Comparison of ENCODE assay signal across 8 mouse cellular contexts in the genomic region with DNA sequence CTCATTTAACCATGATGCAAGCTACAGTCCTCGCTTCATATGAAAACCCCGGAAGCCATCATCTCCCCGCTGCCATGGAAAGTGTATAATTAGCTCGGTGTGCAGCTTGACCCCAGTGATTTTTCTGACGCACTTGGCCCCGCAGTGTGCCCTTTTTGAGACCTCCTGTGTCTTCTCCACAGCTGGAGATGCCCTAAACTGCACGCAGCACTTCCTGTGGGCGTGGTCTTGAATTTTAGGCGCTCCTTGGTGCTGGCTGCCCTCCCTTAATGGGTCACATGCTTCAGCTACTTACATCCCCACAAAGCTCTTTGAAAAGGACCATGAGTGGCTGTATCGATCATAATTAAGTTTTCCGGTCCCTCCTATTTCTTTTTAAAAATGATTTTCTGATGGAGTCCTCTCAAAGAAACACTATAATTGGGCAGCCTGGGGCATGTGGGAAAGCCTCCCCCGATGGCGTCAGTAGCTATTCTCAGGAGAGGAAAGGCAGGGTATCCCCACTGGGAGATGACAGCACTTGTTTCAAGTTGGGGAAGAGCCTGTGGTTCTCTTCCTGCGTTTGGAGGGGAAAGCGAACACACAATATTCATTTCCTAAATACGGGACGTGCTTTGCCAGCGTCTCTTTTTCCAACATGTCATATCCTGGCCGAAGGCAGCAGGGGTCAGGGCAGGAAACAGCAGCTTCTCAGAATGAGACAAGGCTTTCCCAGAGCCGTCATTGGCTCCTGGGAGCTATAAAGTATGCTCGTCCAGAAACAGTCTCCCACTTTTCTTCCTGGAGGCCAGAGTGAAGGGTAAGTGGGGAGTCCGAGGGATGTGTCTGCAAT. TPM values are rescaled to one million over a fixed set of nuclear protein-coding genes. Genes with fewer than 3 reads are reported as not detected.
A peak's percentile ranks its signal among the peaks of the same experiment; 100 is the strongest.
DNase-seq lines count a peak whose midpoint lies in the region; ATAC-seq lines count a peak whose summit lies in the region.

Apold1 (plus strand) TSS at position 488 of the 832 bp plus-strand sequence.

- H3K4me2 ChIP-seq in hindbrain, embryonic 11.5 days (replicated peaks; ENCODE audit: low read depth, low read length) = peak within 1 kb of the TSS; percentile 26; the same call in 1 of the 2 replicates
- H3K4me2 ChIP-seq in limb, embryonic 13.5 days (replicated peaks) = peak within 1 kb of the TSS; percentile 55
- H3K4me2 ChIP-seq in midbrain, embryonic 14.5 days (ENCODE audit: low read length) = peak within 1 kb of the TSS; percentile 33

- H3K36me3 ChIP-seq in forebrain, embryonic 10.5 days (replicated peaks) = no peaks in the 10 kb centered on the region
- no peaks in the 10 kb centered on the region for H3K36me3 ChIP-seq in hindbrain, embryonic 11.5 days (ENCODE audit: control insufficient read depth, insufficient read depth, low read length)
- no peaks in the 10 kb centered on the region for H3K36me3 ChIP-seq in limb, embryonic 13.5 days
- H3K36me3 ChIP-seq in midbrain, embryonic 14.5 days (ENCODE audit: control insufficient read depth, insufficient read depth, low read length) = no peaks in the 10 kb centered on the region

- H3K9ac ChIP-seq in hindbrain, embryonic 11.5 days (ENCODE audit: low read depth, low read length) = no peak within 1 kb of the TSS
- no peak within 1 kb of the TSS for H3K9ac ChIP-seq in limb, embryonic 13.5 days
- H3K9ac ChIP-seq in midbrain, embryonic 14.5 days (replicated peaks; ENCODE audit: low read length) = no peak within 1 kb of the TSS

- peaks cover 34% of the 10 kb centered on the region for H3K4me1 ChIP-seq in forebrain, embryonic 10.5 days
- 0 out of 2 replicates have a peak, but pooled peaks cover 2% of the 10 kb centered on the region for H3K4me1 ChIP-seq in hindbrain, embryonic 11.5 days (replicated peaks; ENCODE audit: control insufficient read depth, insufficient read depth, low read length)
- peaks cover 21% of the 10 kb centered on the region for H3K4me1 ChIP-seq in limb, embryonic 13.5 days
- H3K4me1 ChIP-seq in midbrain, embryonic 14.5 days (ENCODE audit: control insufficient read depth, insufficient read depth, low read length) = peaks cover 5% of the 10 kb centered on the region; the same call in 1 of the 2 replicates

- ATAC-seq in hindbrain, embryonic 11.5 days (ENCODE audit: low FRiP score) = no peak
- no peak for ATAC-seq in limb, embryonic 13.5 days (ENCODE audit: low FRiP score, low read depth)
- no peak for ATAC-seq in midbrain, embryonic 14.5 days (ENCODE audit: low FRiP score, low TSS enrichment)

- peaks cover 37% of the 10 kb centered on the region for H3K27me3 ChIP-seq in forebrain, embryonic 10.5 days (ENCODE audit: poor library complexity, severe bottlenecking)
- H3K27me3 ChIP-seq in hindbrain, embryonic 11.5 days (ENCODE audit: control insufficient read depth, insufficient read depth, low read length) = no peaks in the 10 kb centered on the region
- H3K27me3 ChIP-seq in limb, embryonic 13.5 days = no peaks in the 10 kb centered on the region
- H3K27me3 ChIP-seq in midbrain, embryonic 14.5 days (ENCODE audit: control insufficient read depth, insufficient read depth, low read length) = no peaks in the 10 kb centered on the region

- WGBS in forebrain, embryonic 10.5 days = 51% methylated on average over 22 of the region's 22 CpGs
- WGBS in hindbrain, embryonic 11.5 days = 44% methylated on average over 22 of the region's 22 CpGs
- WGBS in limb, embryonic 13.5 days = 35% methylated on average over 22 of the region's 22 CpGs
- WGBS in midbrain, embryonic 14.5 days = 52% methylated on average over 22 of the region's 22 CpGs

- peak within 1 kb of the TSS; percentile 65 for H3K27ac ChIP-seq in forebrain, embryonic 10.5 days
- H3K27ac ChIP-seq in hindbrain, embryonic 11.5 days (ENCODE audit: low read depth, low read length) = no peak within 1 kb of the TSS
- H3K27ac ChIP-seq in limb, embryonic 13.5 days = peak within 1 kb of the TSS; percentile 10; the same call in 1 of the 2 replicates
- H3K27ac ChIP-seq in midbrain, embryonic 14.5 days (replicated peaks; ENCODE audit: low read depth, low read length) = no peak within 1 kb of the TSS

- peak within 1 kb of the TSS; percentile 28; the same call in 1 of the 2 replicates for H3K4me3 ChIP-seq in forebrain, embryonic 10.5 days
- H3K4me3 ChIP-seq in hindbrain, embryonic 11.5 days (ENCODE audit: low read depth, low read length) = no peak within 1 kb of the TSS
- H3K4me3 ChIP-seq in limb, embryonic 13.5 days = peak within 1 kb of the TSS; percentile 60
- peak within 1 kb of the TSS; percentile 13; the same call in 1 of the 2 replicates for H3K4me3 ChIP-seq in midbrain, embryonic 14.5 days (replicated peaks; ENCODE audit: low read depth, low read length)

- peak; percentile 68 for DNase-seq in embryo, embryonic 10 days (ENCODE audit: low spot score)
- no peak for DNase-seq in embryo, embryonic 9.5 days (ENCODE audit: extremely low spot score)
- no peak for DNase-seq in forebrain, embryonic 10.5 days (ENCODE audit: extremely low spot score, low spot score)
- DNase-seq in hindbrain, embryonic 11.5 days (ENCODE audit: low spot score) = peak; percentile 33
- peak; percentile 20 for DNase-seq in midbrain, embryonic 14.5 days
- DNase-seq in thymus, postnatal 4 days = peak; percentile 76
- no peak for DNase-seq in frontal cortex, postnatal 36 days (ENCODE audit: low spot score in 2 of 2)

- no peaks in the 10 kb centered on the region for H3K9me3 ChIP-seq in forebrain, embryonic 10.5 days
- H3K9me3 ChIP-seq in hindbrain, embryonic 11.5 days (ENCODE audit: control insufficient read depth, low read length) = no peaks in the 10 kb centered on the region
- no peaks in the 10 kb centered on the region for H3K9me3 ChIP-seq in limb, embryonic 13.5 days
- H3K9me3 ChIP-seq in midbrain, embryonic 14.5 days (ENCODE audit: control insufficient read depth, low read length) = no peaks in the 10 kb centered on the region

RNA-seq across cellular contexts. Expression of gene Apold1, which starts in this region (rescaled TPM):
- 2.5 and 3.1 TPM in 2 replicates for polyA plus RNA-seq in forebrain, embryonic 10.5 days (2016; fragmentation: Nextera tagmentation; extraction: Ambion mirVana)
- 3.0 and 3.7 TPM in 2 replicates for polyA plus RNA-seq in hindbrain, embryonic 11.5 days (2014; fragmentation: Nextera tagmentation; extraction: Ambion mirVana)
- 4.4 and 5.0 TPM in 2 replicates for polyA plus RNA-seq in limb, embryonic 13.5 days (2015; fragmentation: Nextera tagmentation; extraction: Ambion mirVana)
- 3.9 and 4.3 TPM in 2 replicates for polyA plus RNA-seq in midbrain, embryonic 14.5 days (2014; fragmentation: Nextera tagmentation; extraction: Ambion mirVana)

Comparison
In these comparisons a context has a peak if more than half of its experiments do, and no peak if none do; other contexts are left out.
1. DNase-seq: peak in embryo, embryonic 10 days (single experiment), hindbrain, embryonic 11.5 days (single experiment), midbrain, embryonic 14.5 days (single experiment) and thymus, postnatal 4 days (single experiment); none in embryo, embryonic 9.5 days (single experiment), forebrain, embryonic 10.5 days (single experiment) and frontal cortex, postnatal 36 days (0 of 2).
2. H3K27ac ChIP-seq: peak in forebrain, embryonic 10.5 days (single experiment) and limb, embryonic 13.5 days (single experiment); none in hindbrain, embryonic 11.5 days (single experiment) and midbrain, embryonic 14.5 days (single experiment).
3. Peak in every context shown above with its lines, with median percentiles within 50 percentile points of each other: H3K4me2 ChIP-seq.